Mouse (Mus musculus): ENCODE measurements around the gene Arntl. TPM values are rescaled to one million over a fixed set of nuclear protein-coding genes. Genes with fewer than 3 reads are reported as not detected.

Gene Arntl
- total RNA-seq, 2 experiments from 2014 or later = 17.6 to 39.4 TPM

DNA sequence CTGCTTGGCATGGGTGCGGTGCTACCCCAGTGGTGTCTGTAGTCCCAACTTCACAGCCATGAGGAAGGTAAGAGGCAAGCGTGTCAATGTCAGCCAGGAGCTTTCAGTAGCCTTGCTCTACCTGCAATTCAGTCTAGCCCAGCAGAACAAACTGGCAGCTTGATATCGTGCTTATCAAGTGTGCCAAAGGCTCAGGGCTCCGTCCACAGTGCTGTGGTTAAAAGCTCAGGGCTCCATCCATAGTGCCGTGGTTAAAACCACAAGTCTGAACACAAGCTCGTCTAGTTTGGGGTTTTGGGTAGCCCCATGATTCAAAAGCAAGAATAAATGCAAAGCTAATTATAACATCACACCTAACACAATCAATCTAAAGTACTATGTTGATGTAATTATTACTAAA is 87.3 kb downstream of the Arntl start:
- Histone ChIP-seq H3K4me3 (no peak overlapping the region), H3K27ac (no peak overlapping the region)
- no peak for DNase-seq
- intact Hi-C loops (cut with DNase I) = no loop called here
- TF ChIP-seq CTCF (IDR thresholded peaks at IDR 0.05) = no peak

DNA sequence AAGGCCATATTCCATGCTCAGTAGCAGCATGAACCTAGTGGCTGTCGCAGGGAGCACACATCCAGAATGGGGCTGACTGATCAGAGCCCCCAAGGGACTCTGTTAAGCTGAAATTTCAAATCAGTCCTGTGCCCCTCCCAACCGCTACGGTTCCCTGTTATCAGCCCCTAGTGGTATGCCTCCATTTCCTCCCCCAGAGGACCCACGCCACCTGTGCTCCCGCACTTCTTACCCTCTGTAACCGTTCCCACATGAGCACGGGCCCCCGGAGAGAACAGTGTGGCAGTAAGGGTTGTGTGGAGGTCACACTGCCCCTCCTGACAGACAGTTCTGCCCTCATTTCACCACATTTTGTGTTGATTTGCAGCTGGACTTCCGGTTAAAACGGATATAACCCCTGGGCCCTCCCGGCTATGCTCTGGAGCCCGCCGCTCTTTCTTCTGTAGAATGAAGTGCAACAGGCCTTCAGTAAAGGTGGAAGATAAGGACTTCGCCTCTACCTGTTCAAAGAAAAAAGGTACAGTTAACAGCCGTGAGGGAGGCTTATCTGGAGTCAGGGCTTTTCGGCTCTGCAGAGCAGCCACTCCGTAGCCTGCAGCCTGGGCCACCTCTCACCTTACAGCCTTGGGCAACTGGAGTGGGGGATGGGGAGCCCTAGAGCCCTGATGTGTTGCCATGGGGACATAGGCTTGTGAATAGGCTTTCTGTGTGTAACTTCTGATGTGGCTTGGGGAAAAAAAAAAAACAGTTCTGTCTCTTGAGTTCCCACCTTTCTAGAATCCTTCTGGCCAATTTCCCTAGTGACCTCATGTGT is 88.0 kb downstream of the Arntl start:
- H3K4me3 ChIP-seq = no peak overlapping the region
- H3K27ac ChIP-seq = no peak overlapping the region
- intact Hi-C loops (cut with DNase I) = no loop called here
- no peak for TF ChIP-seq CTCF (IDR thresholded peaks at IDR 0.05)
- peak; percentile 45 for DNase-seq

DNA sequence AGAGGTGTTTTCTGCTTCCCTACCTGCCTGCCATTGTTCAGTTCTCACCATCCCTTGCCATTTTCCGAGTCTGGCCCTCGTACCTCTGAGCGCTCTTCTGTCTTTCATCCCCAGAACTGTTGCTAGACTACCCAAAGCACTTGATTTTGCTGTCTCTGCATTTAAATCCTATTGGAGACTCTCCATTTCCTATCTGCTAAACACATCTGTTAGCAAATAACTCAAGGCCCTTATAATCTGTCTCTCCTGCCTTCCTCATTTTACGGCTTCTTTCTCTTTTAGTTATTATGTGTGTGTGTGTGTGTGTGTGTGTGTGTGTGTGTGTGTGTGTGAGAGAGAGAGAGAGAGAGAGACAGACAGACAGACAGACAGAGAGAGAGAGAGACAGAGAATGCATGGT is 90.5 kb downstream of the Arntl start:
- no peak overlapping the region for H3K4me3 ChIP-seq
- no peak for DNase-seq
- H3K27ac ChIP-seq = no peak overlapping the region
- intact Hi-C loops (cut with DNase I) = no loop called here
- TF ChIP-seq CTCF (IDR thresholded peaks at IDR 0.05) = no peak

DNA sequence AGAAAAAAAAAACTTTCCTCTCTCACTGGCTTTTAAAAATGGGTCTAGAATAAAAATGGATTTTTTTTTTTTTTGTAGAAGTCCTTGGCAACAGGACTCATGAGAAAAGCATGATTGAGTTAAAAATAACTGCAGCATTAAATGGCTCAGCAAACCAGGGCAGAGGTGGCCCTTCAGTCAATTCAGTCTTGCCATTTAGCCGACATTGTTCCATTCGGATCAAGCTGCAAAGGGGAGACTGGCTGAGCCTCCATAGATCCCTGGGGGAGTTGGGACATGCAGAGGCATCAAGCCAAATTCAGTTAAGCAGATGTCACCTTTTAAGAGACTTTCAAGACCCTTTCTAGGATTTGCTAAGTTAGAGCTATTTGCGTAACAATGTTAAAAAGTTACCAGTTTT is 102.9 kb downstream of the Arntl start:
- H3K27ac ChIP-seq = no peak overlapping the region
- no peak overlapping the region for H3K4me3 ChIP-seq
- no peak for DNase-seq
- TF ChIP-seq CTCF (IDR thresholded peaks at IDR 0.05) = no peak
- intact Hi-C loops (cut with DNase I) = no loop called here

DNA sequence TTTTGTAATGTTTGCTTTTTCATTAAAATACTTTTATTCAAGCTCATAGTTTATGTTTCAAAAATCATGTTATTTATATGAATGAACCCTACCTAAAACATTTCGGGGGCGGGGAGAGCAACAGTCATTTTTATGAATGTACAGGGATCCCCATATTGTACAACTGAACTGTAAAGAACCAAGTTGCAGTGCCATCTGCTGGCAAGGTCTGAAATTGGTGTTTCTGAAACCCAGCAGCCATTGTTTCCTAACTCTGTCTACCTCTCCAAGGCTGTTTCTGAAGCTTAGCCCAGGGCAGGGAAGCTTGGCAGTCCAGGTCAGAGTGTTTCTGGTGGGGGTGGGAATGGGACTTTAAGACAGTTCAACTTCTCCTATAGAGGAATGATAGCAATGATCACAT is 104.5 kb downstream of the Arntl start:
- peak; percentile 32 for DNase-seq
- TF ChIP-seq CTCF (IDR thresholded peaks at IDR 0.05) = peak; percentile 70
- no peak overlapping the region for H3K4me3 ChIP-seq
- no peak overlapping the region for H3K27ac ChIP-seq
- intact Hi-C loops (cut with DNase I) = loop anchor here (2.0 kb wide), 1 partner anchor 169 kb away; no protein-coding TSS in a partner anchor

DNA sequence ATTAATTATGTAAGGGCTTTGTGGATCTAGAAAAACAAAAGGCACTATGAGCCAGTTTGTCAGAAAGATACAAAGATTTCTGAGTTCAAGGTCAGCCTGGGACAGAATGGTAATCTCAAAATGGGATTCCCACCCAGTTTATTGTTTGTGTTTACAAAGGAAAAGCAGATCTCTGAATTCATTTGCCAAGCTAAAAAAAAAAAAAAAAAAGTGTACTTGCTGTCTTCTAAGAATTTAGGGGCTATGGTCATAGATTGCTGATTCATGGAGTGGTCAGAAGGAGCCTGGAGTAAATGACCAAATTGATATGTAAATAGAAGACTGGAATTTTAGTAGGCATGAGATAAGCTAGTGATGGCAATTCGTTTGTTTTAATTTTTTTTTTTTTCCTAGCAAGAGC is 112.9 kb downstream of the Arntl start:
- no peak for TF ChIP-seq CTCF (IDR thresholded peaks at IDR 0.05)
- DNase-seq = no peak
- no peak overlapping the region for H3K27ac ChIP-seq
- H3K4me3 ChIP-seq = no peak overlapping the region
- intact Hi-C loops (cut with DNase I) = no loop called here

DNA sequence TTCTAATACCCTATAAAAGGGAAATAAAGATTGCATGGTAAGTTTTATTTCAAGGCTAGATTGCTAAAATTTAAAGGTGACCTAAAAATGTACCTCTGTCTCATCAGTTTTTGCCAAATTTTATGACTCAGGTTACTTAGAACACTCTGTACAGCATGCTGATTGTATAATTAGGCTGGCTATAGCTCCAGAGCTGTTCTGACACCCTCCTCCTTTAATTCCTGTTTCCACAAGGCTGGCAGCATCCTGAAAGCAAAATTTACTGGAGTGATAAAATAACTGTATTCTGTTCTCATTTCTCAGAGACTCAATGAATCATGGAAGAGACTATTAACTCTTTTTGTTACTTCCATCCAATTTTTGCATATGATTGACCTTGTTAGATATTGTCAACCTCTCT is 126.8 kb downstream of the Arntl start:
- no peak overlapping the region for H3K27ac ChIP-seq
- no peak overlapping the region for H3K4me3 ChIP-seq
- intact Hi-C loops (cut with DNase I) = no loop called here
- TF ChIP-seq CTCF (IDR thresholded peaks at IDR 0.05) = no peak
- no peak for DNase-seq

DNA sequence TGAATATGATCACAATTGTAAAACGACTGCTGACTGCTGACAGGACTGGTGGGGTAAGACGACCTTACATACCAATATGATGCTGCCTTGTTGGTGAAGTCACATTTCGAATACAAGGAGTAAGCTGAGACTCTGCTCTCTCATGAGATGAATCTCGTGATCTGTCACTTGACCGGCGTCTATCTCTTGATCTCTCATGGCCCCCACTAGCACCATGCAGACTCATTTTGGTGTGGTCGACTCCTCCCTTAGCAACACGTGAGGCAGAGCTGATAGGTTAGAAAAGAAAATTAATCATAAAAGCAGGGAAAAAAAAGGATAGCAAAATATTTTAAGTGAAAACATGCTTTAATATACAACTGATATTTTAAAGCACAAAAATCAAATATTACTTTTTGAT is 128.0 kb downstream of the Arntl start:
- no peak for TF ChIP-seq CTCF (IDR thresholded peaks at IDR 0.05)
- intact Hi-C loops (cut with DNase I) = no loop called here

DNA sequence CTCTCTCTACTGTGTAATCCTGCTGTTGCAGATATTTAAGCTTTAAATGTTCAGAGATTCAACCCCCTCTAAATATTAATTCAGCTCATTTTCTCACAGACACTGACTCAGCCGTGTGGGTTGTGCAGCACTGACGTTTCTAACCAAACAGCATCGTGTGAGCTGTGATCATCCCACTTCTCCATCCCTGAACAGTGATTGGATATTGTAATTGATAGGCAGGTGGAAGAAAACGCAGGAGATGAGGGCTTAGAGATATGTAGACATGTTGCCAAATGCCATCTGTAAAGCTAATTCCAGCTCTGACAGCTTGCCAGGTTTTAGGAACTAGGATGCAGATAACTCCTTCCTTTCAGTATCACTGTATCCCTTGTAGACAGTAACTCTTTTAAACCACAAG is 140.0 kb downstream of the Arntl start:
- no peak overlapping the region for H3K4me3 ChIP-seq
- intact Hi-C loops (cut with DNase I) = no loop called here
- H3K27ac ChIP-seq = no peak overlapping the region
- peak; percentile 14 for DNase-seq
- no peak for TF ChIP-seq CTCF (IDR thresholded peaks at IDR 0.05)

More for the DNA sequence above, 128.0 kb downstream of the Arntl start:
- Histone ChIP-seq H3K4me3 (no peak overlapping the region), H3K27ac (no peak overlapping the region)
- DNase-seq = no peak

DNA sequence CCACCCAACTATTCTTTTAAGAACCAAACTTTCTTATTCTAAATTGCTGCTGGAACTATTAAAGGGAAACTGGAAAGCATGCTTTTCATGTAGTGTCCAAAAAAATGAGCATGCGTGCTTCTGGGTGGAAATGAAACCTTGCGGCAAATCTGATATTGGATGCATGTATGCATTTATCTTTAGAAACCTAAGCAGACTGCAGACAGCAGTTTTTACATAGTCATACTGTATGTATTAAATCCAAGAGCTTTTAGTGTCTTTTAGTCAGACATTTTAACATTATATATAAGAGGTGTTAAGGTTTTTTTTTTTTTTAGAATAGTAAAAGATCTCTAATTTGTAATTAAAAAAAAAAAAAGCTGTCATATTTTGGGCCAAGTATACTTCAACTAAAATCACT is 140.4 kb downstream of the Arntl start:
- Histone ChIP-seq H3K27ac (no peak overlapping the region), H3K4me3 (no peak overlapping the region)
- intact Hi-C loops (cut with DNase I) = no loop called here
- no peak for TF ChIP-seq CTCF (IDR thresholded peaks at IDR 0.05)
- no peak for DNase-seq

DNA sequence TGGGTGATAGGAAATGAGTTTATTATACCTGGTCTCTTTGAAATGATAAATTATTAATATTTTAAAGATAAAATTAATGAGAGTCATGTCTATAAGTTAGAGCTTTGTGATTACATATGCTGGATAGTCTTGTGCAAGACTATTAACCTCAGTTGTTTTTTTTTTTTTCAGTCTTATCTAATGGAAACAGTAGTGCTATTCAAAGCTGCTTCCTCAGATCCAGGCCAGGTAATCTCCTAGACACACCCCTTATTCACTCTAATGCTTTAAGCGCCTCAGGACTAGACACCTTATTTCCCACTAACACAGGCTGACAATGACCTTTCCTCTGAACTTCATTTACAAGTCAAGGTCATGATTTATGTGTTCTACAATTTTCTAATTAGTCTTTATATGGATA is 141.8 kb downstream of the Arntl start:
- no peak for TF ChIP-seq CTCF (IDR thresholded peaks at IDR 0.05)
- Histone ChIP-seq H3K4me3 (no peak overlapping the region), H3K27ac (no peak overlapping the region)
- intact Hi-C loops (cut with DNase I) = no loop called here
- no peak for DNase-seq

Other genes starting within 250 kb of the Arntl start
- gene Btbd10, start 161.9 kb downstream of the Arntl start, total RNA-seq (2021) = 1 to 10 TPM; 6.4 to 8.1 TPM
- gene Pth, start 181.1 kb downstream of the Arntl start, total RNA-seq (2021) = not detected

All from gastrocnemius, adult 2 months (tissue).